Mouse (Mus musculus): ENCODE measurements around the gene Smarcc1.
"Not testable (repeated sequence)": the region's sequence is repeated elsewhere in the genome, so short reads cannot be mapped to it uniquely, and the experiment has no call there.

Smarcc1 gene

DNA sequence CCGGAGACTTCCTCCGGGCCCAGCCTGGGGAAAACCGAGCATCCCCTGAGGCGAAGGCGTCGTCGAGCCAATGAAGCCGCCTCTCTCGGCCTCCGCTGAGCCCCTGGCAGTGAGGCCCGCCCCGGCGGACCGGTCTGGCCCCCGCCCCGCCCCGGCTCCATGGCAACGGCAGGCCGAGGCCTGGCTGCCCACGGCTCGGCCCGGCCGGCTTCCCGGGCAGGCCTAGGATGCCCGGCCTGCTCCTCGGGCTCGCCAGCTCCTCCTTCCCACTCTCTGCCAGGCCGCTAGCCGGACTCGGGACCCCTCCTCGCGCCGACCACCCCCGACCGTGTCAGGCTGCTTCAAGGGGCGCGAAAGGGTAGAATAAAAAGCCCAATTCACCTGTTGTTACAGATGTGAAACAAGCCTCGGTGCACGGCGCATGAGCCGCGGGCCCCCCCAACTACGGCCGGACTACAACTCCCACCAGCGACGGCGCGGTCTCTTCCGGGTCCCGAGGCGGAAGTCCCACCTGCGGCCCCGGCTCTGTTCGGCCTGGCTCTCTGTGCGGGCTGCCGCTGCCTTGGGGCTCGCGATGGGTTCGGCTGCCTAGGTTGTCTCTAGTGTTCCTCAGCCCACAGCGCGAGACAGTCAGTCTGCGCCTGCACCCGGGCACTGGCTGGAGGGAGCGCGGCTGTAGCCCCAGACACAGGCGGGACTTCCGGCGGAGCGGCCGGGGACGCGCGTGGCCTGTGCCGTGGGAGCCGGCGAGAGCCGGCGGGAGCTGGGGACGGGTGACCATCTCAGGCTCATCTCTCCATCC is at the start of gene Smarcc1:
Gene Smarcc1, plus strand, starts transcription at position 732 of the 802 bp plus-strand sequence.
- peak; percentile 90 for DNase-seq (ENCODE audit: low read depth, low spot score)

DNA sequence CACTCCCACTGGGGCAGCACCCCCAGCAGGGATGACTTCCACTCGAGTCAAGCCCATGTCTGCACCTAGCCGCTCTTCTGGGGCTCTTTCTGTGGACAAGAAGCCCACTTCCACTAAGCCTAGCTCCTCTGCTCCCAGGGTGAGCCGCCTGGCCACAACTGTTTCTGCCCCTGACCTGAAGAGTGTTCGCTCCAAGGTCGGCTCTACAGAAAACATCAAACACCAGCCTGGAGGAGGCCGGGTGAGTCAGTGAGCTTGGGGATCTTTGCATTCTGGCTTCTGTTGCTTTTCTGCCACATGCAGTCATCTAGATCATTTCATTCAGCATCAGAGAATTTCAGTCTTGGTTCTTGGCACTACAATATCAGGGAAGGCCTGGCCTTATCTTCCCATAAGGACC is 48.8 kb upstream of the Smarcc1 start:
- no peak for DNase-seq (ENCODE audit: low read depth, low spot score)

DNA sequence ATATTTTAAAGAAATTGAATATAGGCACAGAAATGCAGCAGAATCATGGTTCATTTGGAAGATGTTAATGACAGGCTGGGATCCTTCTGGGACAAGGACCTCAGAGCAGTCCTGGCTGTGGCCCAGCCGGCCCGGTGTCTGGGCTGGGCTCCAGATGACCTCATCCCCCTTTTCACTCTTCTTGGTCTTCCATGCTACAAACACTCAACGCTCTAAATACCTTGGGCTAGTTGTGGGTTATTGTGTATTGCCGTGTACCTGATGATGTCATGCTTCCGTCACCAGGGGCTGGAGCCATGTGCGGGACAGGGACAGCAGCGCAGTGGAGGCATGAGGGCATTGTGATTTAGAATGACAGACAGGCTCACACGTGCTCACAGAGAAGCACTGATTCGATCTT is 47.1 kb upstream of the Smarcc1 start:
- DNase-seq (ENCODE audit: low read depth, low spot score): no peak

DNA sequence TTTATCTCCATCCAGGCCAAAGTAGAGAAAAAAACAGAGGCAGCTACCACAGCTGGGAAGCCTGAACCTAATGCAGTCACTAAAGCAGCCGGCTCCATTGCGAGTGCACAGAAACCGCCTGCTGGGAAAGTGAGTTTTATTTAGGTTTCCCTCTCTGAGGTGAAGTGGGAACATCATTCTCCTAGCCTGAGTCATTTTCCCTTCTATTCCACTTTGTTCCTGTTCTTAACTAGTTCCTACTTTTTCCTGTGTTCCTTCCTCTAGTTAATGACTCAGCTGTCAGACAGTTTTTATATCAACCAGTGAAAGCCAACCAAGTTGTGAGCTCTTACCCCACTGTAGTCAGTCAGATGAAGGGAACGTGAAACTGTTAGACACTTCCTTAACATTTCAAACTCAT is 46.5 kb upstream of the Smarcc1 start:
- DNase-seq (ENCODE audit: low read depth, low spot score): no peak

DNA sequence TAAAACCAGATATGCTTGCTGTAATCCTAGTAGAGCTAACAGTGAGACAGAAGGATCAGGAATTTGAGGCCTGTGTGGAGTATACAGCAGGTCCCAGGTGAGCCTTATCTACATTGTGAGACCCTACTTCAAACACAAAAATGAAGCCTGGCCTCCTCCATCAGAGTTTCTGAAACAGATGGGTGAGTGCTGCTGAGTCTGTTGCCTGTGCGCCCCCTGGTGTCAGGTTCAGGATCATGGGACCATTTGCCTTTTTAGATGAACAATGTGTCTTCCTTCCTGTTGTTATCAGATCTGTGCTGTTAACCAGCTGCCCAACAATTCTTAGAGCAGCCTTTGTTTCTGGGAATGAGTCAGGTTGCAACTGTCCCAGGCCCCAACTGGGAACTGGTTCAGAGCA is 45.7 kb upstream of the Smarcc1 start:
- DNase-seq (ENCODE audit: low read depth, low spot score): peak; percentile 80

DNA sequence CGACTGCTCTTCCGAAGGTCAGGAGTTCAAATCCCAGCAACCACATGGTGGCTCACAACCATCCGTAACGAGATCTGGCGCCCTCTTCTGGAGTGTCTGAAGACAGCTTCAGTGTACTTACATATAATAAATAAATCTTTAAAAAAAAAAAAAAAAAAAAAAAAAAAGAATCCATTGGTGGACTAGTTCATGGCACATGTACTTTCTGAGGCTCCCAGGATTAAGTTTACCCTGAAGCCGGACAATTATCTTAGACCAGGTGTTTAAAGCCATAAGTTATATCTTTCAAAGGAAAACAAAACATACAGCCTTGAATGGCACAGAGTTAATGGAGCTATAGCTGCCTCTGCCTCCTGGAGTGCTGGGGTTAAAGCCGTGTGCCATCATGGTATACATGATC is 41.0 kb upstream of the Smarcc1 start:
- not testable (repeated sequence) for DNase-seq (ENCODE audit: low read depth, low spot score)

DNA sequence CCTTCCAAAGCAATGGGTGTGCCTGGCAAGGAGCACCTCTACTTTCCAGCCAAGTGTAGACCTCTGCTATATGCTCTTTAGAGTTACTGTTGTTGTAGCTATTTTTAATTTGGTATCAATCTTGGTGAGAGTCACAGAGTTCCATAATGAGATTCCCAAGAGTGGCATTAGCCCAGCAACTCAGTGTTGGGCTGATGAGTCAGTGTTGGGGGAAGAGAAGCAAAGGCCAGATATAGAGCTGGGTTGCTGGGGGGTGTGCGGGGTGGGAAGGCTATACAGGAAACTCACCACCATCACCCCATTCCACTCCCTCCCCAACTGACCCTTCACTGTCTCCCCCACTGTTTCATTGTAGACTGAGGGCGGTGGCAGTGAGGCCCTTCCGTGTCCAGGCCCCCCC is 36.4 kb upstream of the Smarcc1 start:
- no peak for DNase-seq (ENCODE audit: low read depth, low spot score)

DNA sequence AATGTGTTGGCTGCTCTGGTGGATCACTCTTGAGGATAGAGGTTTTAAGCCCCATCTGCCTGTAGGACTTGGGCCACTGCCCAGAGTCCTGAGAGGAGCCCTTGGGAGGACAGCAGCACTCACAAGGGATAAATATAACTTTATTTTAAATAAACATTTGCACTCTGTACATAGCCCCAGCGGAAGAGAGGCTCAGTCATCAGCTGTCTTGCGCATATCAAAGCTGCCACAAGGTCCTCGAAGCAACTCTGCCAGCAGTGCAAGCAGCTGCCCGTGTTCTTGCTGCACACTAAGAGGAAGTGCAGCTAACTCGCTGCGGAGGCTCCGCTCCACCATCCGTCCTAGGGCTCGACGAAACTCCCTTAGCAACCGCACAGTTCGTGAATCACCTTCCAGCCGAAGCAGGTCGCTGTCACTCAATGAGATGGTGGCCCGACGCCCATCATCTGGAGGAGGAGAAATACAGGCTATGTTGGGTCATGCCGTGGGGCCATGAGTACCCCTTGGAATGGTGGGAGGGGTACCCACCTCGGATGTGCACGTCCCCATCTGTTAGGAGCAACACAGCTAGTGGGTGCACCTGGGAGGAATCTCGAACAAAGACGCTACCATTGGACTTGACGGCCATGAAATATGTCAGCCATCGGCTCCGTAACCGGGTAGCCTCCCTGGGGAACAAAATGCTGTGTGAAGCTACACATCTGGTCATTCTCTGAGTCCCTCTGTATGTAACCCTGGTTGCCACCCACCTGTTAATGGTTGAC is 33.1 kb upstream of the Smarcc1 start:
- DNase-seq (ENCODE audit: low read depth, low spot score): no peak

DNA sequence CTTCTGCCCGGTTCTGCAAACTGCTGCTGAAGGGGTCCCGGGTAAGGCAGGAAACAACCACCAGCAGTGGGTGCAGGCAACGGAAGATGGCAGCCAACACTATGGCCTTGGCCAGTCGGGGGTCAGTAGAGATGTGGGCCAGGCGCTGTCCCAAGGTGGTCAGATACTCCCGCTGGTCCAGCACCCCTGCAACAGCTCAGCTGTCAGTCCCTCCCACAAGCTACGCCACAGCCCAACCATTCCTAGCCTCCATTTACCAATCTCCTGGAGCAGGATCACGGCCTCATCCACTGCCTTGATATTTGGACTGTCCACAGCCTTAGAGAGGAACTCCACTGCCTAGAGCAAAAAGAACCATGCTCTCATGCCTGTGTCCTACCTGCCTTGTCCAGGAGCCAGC is 31.8 kb upstream of the Smarcc1 start:
- DNase-seq (ENCODE audit: low read depth, low spot score): no peak

DNA sequence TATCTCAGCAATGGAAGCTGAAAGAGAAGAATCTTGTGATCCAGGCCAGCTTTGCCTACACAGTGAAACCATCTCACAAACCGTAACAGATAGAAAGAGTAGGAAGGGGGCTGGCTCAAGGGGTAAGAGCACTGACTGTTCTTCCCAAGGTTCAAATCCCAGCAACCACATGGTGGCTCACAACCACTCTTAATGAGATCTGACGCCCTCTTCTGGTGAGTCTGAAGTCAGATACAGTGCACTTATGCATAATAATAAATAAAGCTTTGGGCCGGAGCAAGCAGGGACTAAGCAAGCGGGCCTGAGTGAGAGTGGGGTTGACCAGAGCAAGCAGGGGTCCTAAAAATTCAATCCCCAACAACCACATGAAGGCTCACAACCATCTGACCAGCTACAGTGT is 24.2 kb upstream of the Smarcc1 start:
- DNase-seq (ENCODE audit: low read depth, low spot score): no peak

DNA sequence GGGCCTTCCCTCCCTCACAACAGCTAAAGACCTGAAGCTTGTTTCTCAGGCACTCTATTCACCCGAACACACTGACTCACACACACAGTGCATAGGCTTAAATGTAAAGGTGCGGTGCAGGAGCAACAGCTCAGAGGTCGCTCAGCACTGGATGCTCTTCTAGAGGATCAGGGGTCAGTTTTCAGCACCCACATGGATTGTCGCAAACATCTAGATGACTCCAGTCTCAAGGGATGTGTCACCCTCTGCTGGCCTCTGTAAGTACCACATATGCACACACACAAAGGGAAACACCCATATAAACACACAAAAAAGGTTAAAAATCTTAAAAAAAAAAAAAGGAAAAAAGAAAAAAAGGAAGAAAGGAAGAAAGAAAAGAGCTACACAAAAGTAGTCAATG is 22.7 kb upstream of the Smarcc1 start:
- DNase-seq (ENCODE audit: low read depth, low spot score): no peak

DNA sequence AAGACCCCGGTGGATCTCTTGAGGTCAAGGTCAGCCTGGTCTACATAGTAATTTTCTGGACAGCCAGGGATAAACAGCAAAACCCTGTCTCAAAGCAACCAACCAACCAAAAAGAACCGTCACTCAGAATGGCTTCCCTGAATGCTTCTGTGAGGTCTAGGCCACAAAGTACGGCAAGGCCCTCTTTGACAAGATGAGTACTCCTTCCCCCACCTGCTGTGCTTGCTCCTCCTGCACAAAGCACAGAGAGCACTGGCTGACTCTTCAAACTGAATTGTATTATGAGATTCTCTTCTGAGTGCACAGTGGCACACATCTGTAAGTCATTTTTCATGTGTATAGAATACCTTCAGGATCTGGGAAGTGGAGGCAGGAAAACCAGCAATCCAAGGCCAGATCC is 19.7 kb upstream of the Smarcc1 start:
- DNase-seq (ENCODE audit: low read depth, low spot score): no peak

DNA sequence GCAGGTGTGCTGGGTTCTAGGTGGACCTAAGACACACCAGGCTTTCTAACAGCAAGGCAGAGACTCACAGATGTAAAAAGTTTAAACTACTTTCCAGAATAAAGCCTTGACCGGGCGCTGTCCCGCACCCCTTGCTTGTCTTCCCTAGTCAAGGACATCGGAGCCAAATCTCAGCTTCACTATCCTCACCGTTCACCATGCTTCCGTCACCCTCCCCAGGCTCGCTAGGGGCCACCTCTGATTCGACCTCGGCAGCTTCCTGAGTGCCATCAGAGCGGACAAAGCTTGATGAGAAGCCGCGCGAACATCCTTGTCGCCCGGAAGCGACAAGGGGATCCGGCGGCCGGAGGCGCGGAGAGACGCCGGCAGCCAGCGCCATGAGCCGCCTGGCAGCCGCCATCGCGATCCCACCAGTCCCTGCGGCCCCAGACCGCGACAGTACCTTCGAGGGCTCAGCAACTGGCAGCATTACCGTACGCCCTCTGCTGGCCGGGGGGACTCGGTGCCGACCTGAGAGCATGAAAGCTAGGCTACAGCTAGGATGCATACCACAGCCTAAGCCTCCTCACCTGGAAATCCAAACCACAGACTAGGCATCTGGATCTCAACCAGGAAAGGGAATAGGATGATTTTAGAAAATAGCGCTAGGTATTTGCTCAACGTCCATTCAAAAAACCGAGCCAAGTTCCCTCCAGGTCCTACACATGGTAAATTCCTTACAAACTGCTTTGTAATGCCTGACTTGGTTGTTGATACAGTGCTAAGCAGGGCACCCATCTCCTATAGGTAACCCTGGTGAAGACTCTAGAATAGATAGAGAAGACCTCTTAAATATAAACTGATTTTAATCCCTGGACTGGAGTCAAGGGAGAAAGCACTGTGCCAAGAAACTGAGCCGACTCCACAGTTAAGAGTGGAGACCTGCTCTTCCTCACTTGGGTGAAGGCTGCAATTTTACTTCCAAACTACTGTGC is 16.6 kb upstream of the Smarcc1 start:
- DNase-seq (ENCODE audit: low read depth, low spot score): peak; percentile 91

DNA sequence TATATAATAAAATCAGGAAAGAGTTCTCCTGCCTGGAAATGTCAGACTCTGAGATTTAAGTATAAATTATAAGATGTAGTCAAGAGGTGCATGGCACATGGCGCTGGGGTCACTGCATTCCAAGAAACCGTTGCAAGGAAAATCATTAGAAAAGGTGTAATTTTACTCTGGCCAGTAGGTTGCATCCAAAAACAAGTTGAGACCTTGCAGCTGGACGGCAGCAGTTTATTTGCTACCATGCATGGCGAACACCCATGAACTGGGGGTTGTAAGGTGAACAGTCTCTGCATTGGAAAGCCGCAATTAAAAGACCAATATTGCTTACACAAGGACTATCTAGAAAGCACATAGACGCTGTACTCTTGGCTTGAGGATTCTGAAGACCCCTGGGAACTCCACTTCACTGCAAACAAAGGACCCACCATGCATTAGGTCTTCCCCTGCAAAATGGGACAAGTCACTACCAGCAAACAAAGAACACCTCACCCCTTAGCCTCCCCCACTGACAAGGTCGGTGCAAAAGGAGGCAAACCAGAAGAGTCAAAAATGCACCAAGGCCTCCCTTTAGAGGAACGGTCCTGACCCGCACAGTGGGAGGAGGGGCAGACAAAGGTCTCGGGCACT is 1.0 kb upstream of the Smarcc1 start:
- peak; percentile 40 for DNase-seq (ENCODE audit: low read depth, low spot score)

DNA sequence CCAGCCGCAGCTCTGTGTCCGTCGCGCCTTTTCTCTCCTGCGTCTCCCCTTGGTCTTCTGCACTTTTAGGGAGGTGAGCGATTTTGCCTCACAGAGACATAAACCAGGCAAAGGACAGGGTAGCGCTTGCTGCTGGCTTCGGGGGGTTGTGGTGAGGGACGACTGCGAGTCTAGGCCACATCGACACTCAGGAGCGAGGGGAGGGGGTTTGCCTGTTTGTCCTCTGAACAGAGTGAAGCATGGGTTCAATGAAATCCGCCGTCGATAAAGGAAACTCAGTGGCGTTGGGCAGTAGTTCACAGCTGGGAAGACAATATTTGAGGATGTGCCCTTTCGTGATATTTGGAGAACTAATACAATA is 251 bp downstream of the Smarcc1 start, which contains the start of gene Dhx30:
Gene Dhx30, minus strand, starts transcription at position 52 of the 361 bp plus-strand sequence.
- DNase-seq (ENCODE audit: low read depth, low spot score): no peak

DNA sequence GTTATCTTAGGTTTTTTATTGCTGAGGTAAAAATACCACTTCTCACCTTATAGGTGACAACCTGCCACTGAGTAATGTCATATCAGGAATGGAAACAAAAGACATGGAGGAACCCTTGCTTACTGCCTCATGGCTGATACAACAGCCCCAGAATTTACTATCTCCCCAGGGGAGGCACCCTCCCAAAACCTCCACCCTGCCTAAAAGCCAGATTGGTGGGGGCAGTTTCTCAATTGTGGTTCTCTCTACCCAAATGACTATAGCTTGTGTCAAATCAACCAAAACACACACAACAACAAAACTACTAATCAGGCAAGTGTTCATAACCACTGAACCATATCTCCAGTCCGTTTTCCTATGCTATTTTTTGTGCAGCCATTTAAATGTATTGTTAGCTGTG is 741 bp downstream of the Smarcc1 start:
- no peak for DNase-seq (ENCODE audit: low read depth, low spot score)

DNA sequence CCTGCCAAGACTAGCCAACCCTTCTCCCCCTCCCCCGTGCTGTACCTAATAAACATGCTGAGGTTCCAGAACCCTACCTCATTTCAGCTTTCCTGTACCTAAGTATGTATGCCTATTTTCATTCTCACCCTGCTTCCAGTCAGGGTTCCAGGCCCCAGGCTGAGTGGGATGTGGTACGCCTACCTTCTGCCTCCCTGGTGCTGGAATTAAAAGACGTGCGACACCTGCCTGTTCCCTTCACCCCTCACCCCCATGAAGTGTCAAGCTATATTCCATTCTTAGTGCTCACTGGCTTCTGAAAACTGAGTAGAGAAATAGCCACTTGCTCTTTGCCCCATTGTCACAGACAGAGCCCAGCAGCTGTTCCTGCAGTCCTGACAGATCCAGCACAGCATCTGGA is 3.9 kb downstream of the Smarcc1 start:
- no peak for DNase-seq (ENCODE audit: low read depth, low spot score)

DNA sequence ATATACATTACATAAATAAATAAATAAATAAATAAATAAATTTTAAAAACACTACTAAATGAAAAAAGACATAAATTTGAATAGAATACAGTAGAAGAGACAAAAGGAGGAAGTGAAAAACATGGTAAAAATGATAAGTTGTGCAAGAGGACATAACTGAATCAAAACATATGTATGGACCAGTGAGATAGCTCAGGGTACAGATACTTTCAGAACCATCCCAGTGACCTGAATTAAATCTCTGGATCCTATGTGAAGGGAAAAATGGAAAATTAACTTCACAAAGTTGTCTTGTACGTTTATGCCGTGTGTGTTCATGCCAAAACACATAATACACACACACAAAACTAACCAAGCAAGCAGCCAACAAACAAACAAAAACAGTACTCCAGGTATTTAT is 5.8 kb downstream of the Smarcc1 start:
- DNase-seq (ENCODE audit: low read depth, low spot score): no peak

DNA sequence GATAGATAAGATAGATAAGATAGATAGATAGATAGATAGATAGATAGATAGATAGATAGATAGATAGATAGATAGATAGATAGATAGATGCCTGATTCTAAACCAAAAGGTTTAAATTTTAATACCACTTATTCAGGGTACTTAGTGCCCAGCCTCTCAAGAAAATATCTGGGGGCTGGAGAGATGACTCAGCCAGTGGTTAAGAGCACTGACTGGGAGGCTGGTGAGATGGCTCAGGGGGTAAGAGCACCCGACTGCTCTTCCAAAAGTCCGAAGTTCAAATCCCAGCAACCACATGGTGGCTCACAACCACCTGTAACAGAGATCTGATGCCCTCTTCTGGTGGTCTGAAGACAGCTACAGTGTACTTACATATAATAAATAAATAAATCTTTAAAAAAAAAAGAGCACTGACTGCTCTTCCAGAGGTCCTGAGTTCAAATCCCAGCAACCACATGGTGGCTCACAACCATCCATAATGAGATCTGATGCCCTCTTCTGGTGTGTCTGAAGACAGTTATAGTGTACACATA is 6.6 kb downstream of the Smarcc1 start:
- not testable (repeated sequence) for DNase-seq (ENCODE audit: low read depth, low spot score)

DNA sequence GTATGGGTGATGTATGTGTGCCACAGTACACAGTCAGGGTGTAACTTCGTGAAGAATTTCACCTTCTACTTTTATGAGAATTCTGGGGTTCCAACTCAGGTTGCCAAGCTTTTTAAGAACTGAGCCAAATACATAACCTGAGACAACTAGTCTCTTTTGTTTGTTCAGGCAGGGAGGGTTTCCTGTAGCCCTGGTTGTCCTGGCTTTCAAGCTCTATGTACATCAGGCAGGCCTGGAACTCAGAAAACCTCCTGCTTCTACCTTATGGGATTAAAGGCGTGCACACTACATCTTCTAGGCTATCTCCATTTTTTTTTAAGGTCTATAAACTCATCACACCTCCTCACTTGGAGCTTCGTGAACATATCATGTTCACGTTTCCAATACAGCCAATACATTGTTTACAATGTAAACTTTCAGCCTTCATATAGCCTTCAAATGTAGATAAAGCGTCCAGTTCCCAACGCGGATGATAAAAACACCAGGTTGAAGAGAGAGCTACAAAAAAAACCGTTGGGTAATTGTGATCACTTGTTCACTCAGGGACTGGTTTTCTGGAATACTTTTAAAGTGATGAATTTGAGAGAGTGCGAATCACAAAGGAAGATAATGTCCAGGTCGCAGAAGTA is 13.5 kb downstream of the Smarcc1 start:
- DNase-seq (ENCODE audit: low read depth, low spot score): no peak

Measured in mesoderm, embryonic 11.5 days (tissue).